Mouse (Mus musculus) liver, embryonic 14.5 days (tissue): ENCODE measurements around the gene Fam189b. TPM values are rescaled to one million over a fixed set of nuclear protein-coding genes. Genes with fewer than 3 reads are reported as not detected.
A peak's percentile ranks its signal among the peaks of the same experiment; 100 is the strongest.

Experiments used
- ATAC-seq: fragments of 200-750 bp; cut with Nextera tagmentation; 2 replicates; pipeline ENCODE4 v1.8.0; 2017; ENCODE audit warnings: moderate number of reproducible peaks, mild to moderate bottlenecking, moderate library complexity; ENCODE audit not compliant: insufficient read depth
- DNase-seq, 3 experiments: peaks; one replicate each; pipeline ENCODE4 v3.0.0-alpha.2; 2012 to 2013; ENCODE audit warnings: low read depth in 3 of 3, low spot score in 3 of 3
- H3K27ac ChIP-seq: fragments of 300-500 bp; sonication (generic); 2 replicates; pipeline ENCODE4 v1.5.1; 2014; ENCODE audit warnings: moderate library complexity, mild to moderate bottlenecking, control low read depth, inconsistent platforms
- H3K27me3 ChIP-seq: fragments of 300-500 bp; sonication (generic); 2 replicates; pipeline ENCODE4 v1.6.1; 2014; ENCODE audit warnings: mild to moderate bottlenecking, low read length, moderate library complexity; ENCODE audit not compliant: control insufficient read depth, insufficient read depth
- H3K36me3 ChIP-seq: fragments of 300-500 bp; sonication (generic); replicated peaks from 2 replicates; pipeline ENCODE4 v1.6.1; 2014; ENCODE audit warnings: low read depth; ENCODE audit not compliant: control insufficient read depth, insufficient read depth
- H3K4me1 ChIP-seq, 2 experiments: fragments of 200-500 bp in 1 of 2; fragments of 300-500 bp in 1 of 2; sonication (generic) in 1 of 2; replicated peaks; 2 replicates each; pipeline ENCODE4 v1.6.1; 2012 to 2014; ENCODE audit warnings: antibody characterized with exemption in 1 of 2, inconsistent platforms in 1 of 2, low read length in 1 of 2; ENCODE audit not compliant: control insufficient read depth in 2 of 2, insufficient read depth in 2 of 2
- H3K4me2 ChIP-seq: fragments of 300-500 bp; sonication (generic); 2 replicates; pipeline ENCODE4 v1.6.1; 2014; ENCODE audit warnings: low read depth, mild to moderate bottlenecking, control low read depth, moderate library complexity
- H3K4me3 ChIP-seq, 2 experiments: fragments of 200-500 bp in 1 of 2; fragments of 300-500 bp in 1 of 2; sonication (generic) in 1 of 2; 2 replicates each; pipeline ENCODE4 v1.5.1; 2012 to 2014; ENCODE audit warnings: low read depth in 2 of 2, low read length in 2 of 2, mild to moderate bottlenecking in 2 of 2, control low read depth in 1 of 2, inconsistent platforms in 1 of 2, moderate library complexity in 1 of 2; ENCODE audit not compliant: insufficient read depth in 1 of 2
- H3K9ac ChIP-seq: fragments of 300-500 bp; sonication (generic); replicated peaks from 2 replicates; pipeline ENCODE4 v1.6.1; 2014; ENCODE audit warnings: mild to moderate bottlenecking, control low read depth, moderate library complexity
- H3K9me3 ChIP-seq: fragments of 300-500 bp; sonication (generic); 2 replicates; pipeline ENCODE4 v1.6.1; 2016; ENCODE audit warnings: low read length, mixed read lengths; ENCODE audit not compliant: control insufficient read depth
- CTCF ChIP-seq: IDR thresholded peaks from 2 replicates; pipeline ENCODE4 v1.5.1; 2016; ENCODE audit warnings: antibody characterized with exemption, low read depth, control low read depth
- EP300 ChIP-seq: IDR thresholded peaks from 2 replicates; pipeline ENCODE4 v1.6.1; 2016; ENCODE audit warnings: antibody characterized with exemption, low read depth
- whole genome bisulfite sequencing: fragments of 180-500 bp; shearing (Covaris S2); extraction: QIAGEN DNeasy Blood & Tissue Kit; methylation state at CpG from one replicate; pipeline ENCODE4 v1.1.7; 2014; ENCODE audit not compliant: insufficient replicate concordance; 5-methylcytosine and 5-hydroxymethylcytosine counted together
- polyA plus RNA-seq, 2 experiments: library from polyadenylated mRNA; depleted of rRNA in 1 of 2; stranded (reverse) in 1 of 2; unstranded in 1 of 2; fragments of >200 nt; fragmentation: Nextera tagmentation in 1 of 2; extraction: Ambion mirVana in 1 of 2; gene quantifications; 2 replicates each; pipeline versions ENCODE4 v1.2.1 to v1.2.3; 2012 to 2014

Fam189b gene
- polyA plus RNA-seq, 2 experiments = 1.7 to 3.6 TPM

GRCm38 (mm10) chr3:89145566-89145965 lies 37.4 kb upstream of the Fam189b start:
- no peak overlapping the region for H3K4me3 ChIP-seq
- no peak for DNase-seq
- H3K27ac ChIP-seq = no peak overlapping the region; the same call in 1 of the 2 replicates
- H3K4me1 ChIP-seq = peaks cover 14 to 15% of the 10 kb centered on the region in 2 experiments
- peaks cover 60% of the 10 kb centered on the region for H3K36me3 ChIP-seq
- H3K27me3 ChIP-seq = no peaks in the 10 kb centered on the region; the same call in 1 of the 2 replicates
- 78% methylated on average over 8 of the region's 8 CpGs for WGBS
- H3K9me3 ChIP-seq = no peaks in the 10 kb centered on the region
- H3K4me2 ChIP-seq = no peak overlapping the region
- H3K9ac ChIP-seq = peak overlapping the region; percentile 13; the same call in 1 of the 2 replicates
- ATAC-seq = no peak
- TF ChIP-seq CTCF (no peak), EP300 (no peak)

DNA sequence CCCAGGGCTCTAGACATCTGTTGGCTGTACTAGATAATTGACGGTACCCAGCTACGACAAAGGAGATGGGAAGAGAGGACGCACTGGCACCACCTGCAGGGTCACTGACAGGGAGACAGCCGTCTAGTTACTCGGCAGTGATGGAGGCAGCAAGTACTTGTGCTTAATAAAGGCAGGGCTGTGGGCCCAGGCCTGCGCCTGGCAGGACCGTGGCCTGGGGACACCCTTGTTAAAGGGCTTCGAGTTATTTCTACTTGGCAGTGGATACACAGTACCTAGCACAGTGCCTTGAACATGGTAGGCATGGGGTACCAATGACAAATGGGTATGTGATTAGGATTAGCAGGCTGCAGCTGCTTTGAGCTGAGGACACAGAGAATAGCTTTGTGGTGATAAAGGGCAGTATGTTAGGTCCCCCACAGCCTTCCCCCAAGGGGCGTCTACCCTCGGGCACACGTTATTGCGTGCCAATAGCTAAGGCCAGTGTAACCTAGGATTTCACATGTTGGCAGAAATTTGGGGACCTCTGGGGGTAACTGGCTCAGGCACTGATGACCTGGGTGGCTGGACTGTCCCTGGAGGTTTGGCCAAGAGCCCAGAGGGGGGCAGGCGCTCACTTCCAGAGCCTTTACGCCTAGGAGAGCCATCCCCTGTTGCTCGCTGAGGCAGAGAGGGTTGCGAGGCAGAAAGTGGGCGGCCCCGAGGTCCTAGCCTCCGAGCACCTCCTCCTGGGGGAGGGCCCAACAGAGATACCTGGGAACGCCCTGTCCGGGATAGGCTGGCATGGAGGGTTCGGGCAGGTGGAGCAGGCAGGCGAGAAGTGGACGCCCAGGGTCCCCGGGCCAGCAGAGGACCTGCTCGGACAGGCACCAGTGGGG lies 35.6 kb upstream of the Fam189b start:
- H3K4me3 ChIP-seq = peak overlapping the region; percentile 4 to 30; a peak in 3 of 4 replicates
- peak overlapping the region; percentile 56 for H3K9ac ChIP-seq
- peaks cover 19 to 22% of the 10 kb centered on the region in 2 experiments for H3K4me1 ChIP-seq

DNA sequence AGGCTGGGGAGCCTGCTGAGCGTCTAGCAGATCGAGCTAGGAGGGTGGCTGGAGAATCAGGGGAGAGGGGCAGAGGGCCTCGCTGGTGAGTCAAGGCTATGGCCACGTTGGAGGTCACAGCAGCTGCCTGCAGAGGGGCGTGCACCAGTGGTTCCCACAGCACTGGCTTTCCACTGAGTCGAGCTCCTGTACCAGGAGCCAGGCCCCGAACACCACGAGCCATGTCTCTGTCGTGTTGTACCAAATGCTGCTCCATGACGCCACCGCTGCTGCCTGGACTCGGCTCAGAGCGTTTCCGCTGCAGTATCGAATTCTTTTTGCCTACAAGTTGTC lies 35.0 kb upstream of the Fam189b start:
- Histone ChIP-seq H3K9me3 (no peaks in the 10 kb centered on the region), H3K4me1 (peaks cover 21 to 25% of the 10 kb centered on the region in 2 experiments), H3K27me3 (no peaks in the 10 kb centered on the region; the same call in 1 of the 2 replicates), H3K36me3 (peaks cover 38% of the 10 kb centered on the region), H3K4me3 (peak overlapping the region; percentile 4 to 30; a peak in 3 of 4 replicates), H3K9ac (peak overlapping the region; percentile 56), H3K4me2 (peak overlapping the region; percentile 73), H3K27ac (peak overlapping the region; percentile 50)
- ATAC-seq (peak; percentile 62; the same call in 1 of the 2 replicates), DNase-seq (no peak)
- WGBS = 14% methylated on average over 15 of the region's 15 CpGs
- no peak for TF ChIP-seq EP300
- TF ChIP-seq CTCF = no peak

More for the DNA sequence above, 35.6 kb upstream of the Fam189b start:
- peaks cover 44% of the 10 kb centered on the region for H3K36me3 ChIP-seq
- H3K9me3 ChIP-seq = no peaks in the 10 kb centered on the region
- no peaks in the 10 kb centered on the region; the same call in 1 of the 2 replicates for H3K27me3 ChIP-seq
- H3K4me2 ChIP-seq = peak overlapping the region; percentile 73
- DNase-seq = peak in 2 of 3 experiments; percentile 62 to 73
- WGBS = 14% methylated on average over 26 of the region's 26 CpGs
- TF ChIP-seq EP300 (no peak), CTCF (peak; percentile 48)
- peak; percentile 87 for ATAC-seq
- peak overlapping the region; percentile 67 for H3K27ac ChIP-seq

DNA sequence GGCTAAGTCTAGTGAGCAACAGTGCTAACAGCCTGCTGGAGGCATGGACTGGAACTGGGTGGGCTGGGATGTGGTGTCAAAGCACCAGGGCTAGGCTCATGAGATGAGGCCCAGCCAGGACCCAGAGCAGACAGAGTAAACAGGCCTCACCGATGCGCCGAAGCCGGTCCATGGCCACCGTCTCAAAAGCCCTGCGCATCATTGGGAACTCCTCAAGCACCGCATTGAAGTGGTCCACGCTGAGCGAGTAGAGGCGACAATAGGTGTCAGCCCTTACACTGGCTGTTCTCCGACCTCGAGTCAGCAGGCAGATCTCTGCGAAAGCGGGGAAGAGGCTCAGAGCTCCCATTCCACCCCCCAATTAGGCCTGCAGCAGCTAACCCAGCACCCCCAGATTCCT lies 34.4 kb upstream of the Fam189b start:
- Histone ChIP-seq H3K27ac (no peak overlapping the region), H3K4me2 (peak overlapping the region; percentile 73; the same call in 1 of the 2 replicates), H3K4me3 (no peak overlapping the region), H3K36me3 (peaks cover 32% of the 10 kb centered on the region), H3K27me3 (no peaks in the 10 kb centered on the region; the same call in 1 of the 2 replicates), H3K9ac (no peak overlapping the region), H3K4me1 (peaks cover 21 to 25% of the 10 kb centered on the region in 2 experiments), H3K9me3 (no peaks in the 10 kb centered on the region)
- TF ChIP-seq EP300 (no peak), CTCF (no peak)
- ATAC-seq (no peak), DNase-seq (no peak)
- 70% methylated on average over 14 of the region's 14 CpGs for WGBS

- H3K4me3 ChIP-seq = no peak overlapping the region
- peak overlapping the region; percentile 23 for H3K4me2 ChIP-seq
- WGBS = 36% methylated on average over 17 of the region's 17 CpGs
Observed at GRCm38 (mm10) chr3:89152084-89152835, 30.7 kb upstream of the Fam189b start.

More at GRCm38 (mm10) chr3:89152084-89152835, 30.7 kb upstream of the Fam189b start:
- ATAC-seq = peak; percentile 12; the same call in 1 of the 2 replicates
- H3K27me3 ChIP-seq = no peaks in the 10 kb centered on the region; the same call in none of the 2 replicates
- TF ChIP-seq CTCF (no peak), EP300 (no peak)
- no peaks in the 10 kb centered on the region for H3K36me3 ChIP-seq
- no peak for DNase-seq
- no peak overlapping the region for H3K9ac ChIP-seq
- H3K4me1 ChIP-seq = peaks cover 14 to 19% of the 10 kb centered on the region in 2 experiments
- no peak overlapping the region for H3K27ac ChIP-seq
- H3K9me3 ChIP-seq = no peaks in the 10 kb centered on the region
